Mouse (Mus musculus): ENCODE results near the gene Ms4a14.

Ms4a14 gene

DNA sequence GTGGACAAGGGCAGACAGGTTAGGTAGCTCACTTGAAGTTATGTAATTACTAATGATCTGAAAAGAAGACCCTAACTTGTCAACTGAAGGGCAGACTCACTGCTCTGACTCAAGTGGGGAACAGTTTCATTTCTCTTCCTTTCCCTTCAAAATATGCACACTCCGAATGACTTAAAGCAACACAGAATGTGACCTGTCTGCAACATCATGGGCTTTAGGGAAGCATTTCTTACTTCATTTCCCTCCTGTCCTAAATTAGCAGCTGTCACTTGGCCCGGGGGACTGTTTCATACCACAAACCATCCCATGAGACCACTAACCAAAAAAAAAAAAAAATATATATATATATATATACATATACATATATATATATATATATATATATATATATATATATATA, 52.7 kb downstream of the Ms4a14 start:
- DNase-seq = no peak
